Mouse (Mus musculus) gastrocnemius, postnatal 4 days (tissue): ENCODE measurements around the gene P2rx3. TPM values are rescaled to one million over a fixed set of nuclear protein-coding genes. Genes with fewer than 3 reads are reported as not detected.

Experiments
- DNase-seq, 2 experiments: peaks; one replicate each; pipeline ENCODE4 v3.0.0; 2021 to 2022; ENCODE audit warnings: low spot score in 2 of 2, mixed read lengths in 2 of 2
- total RNA-seq, 2 experiments: library from RNA; stranded (reverse); gene quantifications; 2 replicates each; pipeline ENCODE4 v1.2.3; 2021

Gene P2rx3
- total RNA-seq, 2 experiments from 2014 or later, result 0.60 to 0.91 TPM

GRCm38 (mm10) chr2:84996376-84996775 is 40.9 kb downstream of the P2rx3 start:
- no peak for DNase-seq

GRCm38 (mm10) chr2:84987930-84988329 is 49.3 kb downstream of the P2rx3 start, which contains the start of gene Prg3:
Gene Prg3 (plus strand): TSS chr2:84988215.
- no peak for DNase-seq

- DNase-seq, result no peak
Observed at GRCm38 (mm10) chr2:84980188-84980587, 57.1 kb downstream of the P2rx3 start, which contains the start of gene Prg2. Gene Prg2 (plus strand): TSS chr2:84980461.

GRCm38 (mm10) chr2:84975580-84975979 is 61.7 kb downstream of the P2rx3 start:
- no peak for DNase-seq

- DNase-seq, result no peak
Observed at GRCm38 (mm10) chr2:84967318-84967991, 69.8 kb downstream of the P2rx3 start.

- DNase-seq, result no peak
Observed at GRCm38 (mm10) chr2:84964111-84964801, 73.0 kb downstream of the P2rx3 start.

GRCm38 (mm10) chr2:84962906-84963507 is 74.3 kb downstream of the P2rx3 start:
- DNase-seq, result no peak

- DNase-seq, result no peak
Observed at GRCm38 (mm10) chr2:84961901-84962300, 75.4 kb downstream of the P2rx3 start.

- peak in 1 of 2 experiments; percentile 28 for DNase-seq
Observed at GRCm38 (mm10) chr2:84961300-84961699, 76.0 kb downstream of the P2rx3 start.

- no peak for DNase-seq
Observed at GRCm38 (mm10) chr2:84958588-84959264, 78.5 kb downstream of the P2rx3 start.

- DNase-seq, result peak; percentile 31 to 55
Observed at GRCm38 (mm10) chr2:84956274-84956673, 81.0 kb downstream of the P2rx3 start.

GRCm38 (mm10) chr2:84955435-84955834 is 81.8 kb downstream of the P2rx3 start:
- no peak for DNase-seq

- DNase-seq, result no peak
Observed at GRCm38 (mm10) chr2:84952693-84953092, 84.6 kb downstream of the P2rx3 start.

- no peak for DNase-seq
Observed at GRCm38 (mm10) chr2:84952251-84952650, 85.0 kb downstream of the P2rx3 start.

- DNase-seq, result no peak
Observed at GRCm38 (mm10) chr2:84951027-84951426, 86.2 kb downstream of the P2rx3 start.

GRCm38 (mm10) chr2:84948721-84949120 is 88.5 kb downstream of the P2rx3 start:
- DNase-seq, result no peak

Other genes with a start within 250 kb of the P2rx3 start
- 10 to 100 TPM; 10.7 to 11.4 TPM for gene Ube2l6, start 238.6 kb downstream of the P2rx3 start, total RNA-seq
- 10 to 100 TPM; 57.0 to 70.9 TPM for gene Smtnl1, start 214.8 kb downstream of the P2rx3 start, total RNA-seq
- 10 to 100 TPM; 48.9 to 51.4 TPM for gene Timm10, start 210.5 kb downstream of the P2rx3 start, total RNA-seq
- gene Slc43a1, start 198.6 kb downstream of the P2rx3 start, total RNA-seq, result 1 to 10 TPM; 5.6 to 7.8 TPM
- gene Rtn4rl2, start 150.8 kb downstream of the P2rx3 start, total RNA-seq, result under 1 TPM; 0.37 to 0.80 TPM
- gene Slc43a3, start 100.9 kb downstream of the P2rx3 start, total RNA-seq, result 10 to 100 TPM; 29.4 to 29.7 TPM
- gene Prg2, start 57.0 kb downstream of the P2rx3 start, total RNA-seq, result not detected
- gene Prg3, start 49.2 kb downstream of the P2rx3 start, total RNA-seq, result not detected
- gene Ssrp1, start 228 bp downstream of the P2rx3 start, total RNA-seq, result 100 to 1,000 TPM in 1 of 2 experiments, 10 to 100 TPM in 1; 98.2 to 105 TPM
- gene Tnks1bp1, start 10.6 kb upstream of the P2rx3 start, total RNA-seq, result 10 to 100 TPM; 89.8 to 92.6 TPM
- 10 to 100 TPM; 86.8 to 91.9 TPM for gene Aplnr, start 98.8 kb upstream of the P2rx3 start, total RNA-seq
- gene Lrrc55, start 159.7 kb upstream of the P2rx3 start, total RNA-seq, result 1 to 10 TPM; 3.0 to 4.7 TPM